Comparison of ENCODE assay signal across 26 mouse cellular contexts in the genomic region with DNA sequence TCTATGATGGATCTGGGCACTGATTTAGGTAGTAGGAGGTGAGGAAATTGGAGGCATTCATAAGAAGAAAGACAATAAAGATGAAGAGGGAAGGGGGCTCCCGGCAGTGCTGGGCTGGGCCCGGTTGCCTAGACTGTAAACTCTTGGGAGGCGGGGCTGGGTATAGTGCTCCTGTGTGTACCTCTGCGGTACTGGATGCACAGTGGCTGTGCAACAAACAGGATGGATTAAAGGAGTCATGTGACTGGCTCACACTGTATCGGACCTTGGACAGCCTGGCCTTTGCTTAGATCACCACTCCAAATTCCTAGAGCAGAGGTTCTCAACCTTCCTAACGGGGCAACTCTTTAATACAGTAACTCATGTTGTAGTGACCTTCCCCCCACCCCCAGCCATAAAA. TPM values are rescaled to one million over a fixed set of nuclear protein-coding genes. Genes with fewer than 3 reads are reported as not detected.
DNase-seq lines count a peak whose midpoint lies in the region; ATAC-seq and TF ChIP-seq lines count a peak whose summit lies in the region.
"Had no signal": no experiment of that assay in that cellular context is flagged by ENCODE, and none has a peak within 500 bp of the region (broad histone marks: within the 10 kb centered on the region; RNA-seq: fewer than 3 reads in every experiment).

No protein-coding gene starts in this region.

- no peak overlapping the region for H3K4me3 ChIP-seq in intestine, embryonic 16.5 days (ENCODE audit: low read length)
- no peak overlapping the region for H3K4me3 ChIP-seq in intestine, embryonic 15.5 days (replicated peaks)
- H3K4me3 ChIP-seq in kidney, embryonic 14.5 days (ENCODE audit: low read length), result no peak overlapping the region
- H3K4me3 ChIP-seq in intestine, postnatal 0 days (ENCODE audit: low read depth, low read length), result no peak overlapping the region
- H3K4me3 ChIP-seq: embryonic facial prominence, embryonic 15.5 days; erythroblast, embryonic 14.5 days; forebrain, embryonic 15.5 days; heart, embryonic 13.5 days had no signal

- TF ChIP-seq CTCF in intestine, postnatal 0 days (IDR thresholded peaks at IDR 0.05; ENCODE audit: low read depth), result no peak

- H3K27ac ChIP-seq in intestine, embryonic 16.5 days (ENCODE audit: low read length), result peak overlapping the region; percentile 49
- H3K27ac ChIP-seq in intestine, embryonic 15.5 days, result no peak overlapping the region
- H3K27ac ChIP-seq in kidney, embryonic 14.5 days (ENCODE audit: low read depth, low read length), result no peak overlapping the region
- peak overlapping the region; percentile 91 for H3K27ac ChIP-seq in intestine, postnatal 0 days (ENCODE audit: low read depth, low read length)
- H3K27ac ChIP-seq: embryonic facial prominence, embryonic 15.5 days; forebrain, embryonic 15.5 days; heart, embryonic 13.5 days had no signal

- H3K36me3 ChIP-seq in intestine, embryonic 16.5 days (ENCODE audit: control insufficient read depth, insufficient read depth, low read length), result no peaks in the 10 kb centered on the region
- no peaks in the 10 kb centered on the region for H3K36me3 ChIP-seq in intestine, embryonic 15.5 days
- H3K36me3 ChIP-seq in kidney, embryonic 14.5 days (ENCODE audit: control insufficient read depth, insufficient read depth, low read length), result no peaks in the 10 kb centered on the region
- no peaks in the 10 kb centered on the region for H3K36me3 ChIP-seq in intestine, postnatal 0 days (ENCODE audit: control insufficient read depth, insufficient read depth)
- H3K36me3 ChIP-seq: embryonic facial prominence, embryonic 15.5 days; forebrain, embryonic 15.5 days; G1E; heart, embryonic 13.5 days had no signal

- DNase-seq in kidney, adult 8-10 months, result peak; percentile 70 to 76
- peak; percentile 60 to 76 for DNase-seq in kidney, postnatal 36 days
- no peak for DNase-seq in right cerebral cortex, postnatal 4 days
- DNase-seq: adrenal gland, adult 8-10 months; adrenal gland, postnatal 36 days; B cell, adult 2 months; cerebellum, adult 11 months; cerebellum, adult 8-10 months; cerebellum, postnatal 14 days; embryo, embryonic 11 days; gastrocnemius, postnatal 36 days; heart, adult 11 months; heart, postnatal 36 days had no signal

- peaks cover 48% of the 10 kb centered on the region for H3K27me3 ChIP-seq in intestine, embryonic 16.5 days (replicated peaks; ENCODE audit: control insufficient read depth, insufficient read depth, low read length)
- H3K27me3 ChIP-seq in intestine, embryonic 15.5 days (replicated peaks), result peaks cover 51% of the 10 kb centered on the region
- H3K27me3 ChIP-seq in kidney, embryonic 14.5 days (ENCODE audit: control insufficient read depth, insufficient read depth, low read length), result peaks cover 55% of the 10 kb centered on the region
- peaks cover 24% of the 10 kb centered on the region for H3K27me3 ChIP-seq in intestine, postnatal 0 days (replicated peaks; ENCODE audit: control insufficient read depth, insufficient read depth, low read length)

- H3K4me1 ChIP-seq in intestine, embryonic 16.5 days (ENCODE audit: control insufficient read depth, insufficient read depth, low read length), result peaks cover 32% of the 10 kb centered on the region
- peaks cover 34% of the 10 kb centered on the region for H3K4me1 ChIP-seq in intestine, embryonic 15.5 days (replicated peaks)
- H3K4me1 ChIP-seq in kidney, embryonic 14.5 days (ENCODE audit: control insufficient read depth, insufficient read depth, low read length), result peaks cover 10% of the 10 kb centered on the region; the same call in 1 of the 2 replicates
- peaks cover 12% of the 10 kb centered on the region for H3K4me1 ChIP-seq in intestine, postnatal 0 days (replicated peaks; ENCODE audit: control insufficient read depth, insufficient read depth, low read length)

- ATAC-seq in intestine, embryonic 16.5 days, result peak; percentile 17; the same call in 1 of the 2 replicates
- no peak for ATAC-seq in intestine, embryonic 15.5 days
- ATAC-seq in kidney, embryonic 14.5 days (ENCODE audit: low FRiP score, low TSS enrichment), result no peak
- ATAC-seq in intestine, postnatal 0 days, result peak; percentile 51
- ATAC-seq: CD4-positive, CD25-positive, alpha-beta regulatory T cell, adult 4 months; forebrain, embryonic 15.5 days had no signal

- H3K9ac ChIP-seq in intestine, embryonic 16.5 days (ENCODE audit: low read depth, low read length), result peak overlapping the region; percentile 8; the same call in 1 of the 2 replicates
- H3K9ac ChIP-seq in intestine, embryonic 15.5 days, result no peak overlapping the region
- H3K9ac ChIP-seq in kidney, embryonic 14.5 days (ENCODE audit: low read depth, low read length), result no peak overlapping the region
- no peak overlapping the region for H3K9ac ChIP-seq in intestine, postnatal 0 days (ENCODE audit: low read depth, low read length)
- H3K9ac ChIP-seq: embryonic facial prominence, embryonic 15.5 days; forebrain, embryonic 15.5 days; heart, embryonic 13.5 days had no signal

- peak overlapping the region; percentile 24; the same call in 1 of the 2 replicates for H3K4me2 ChIP-seq in intestine, embryonic 16.5 days (ENCODE audit: low read depth, low read length)
- no peak overlapping the region for H3K4me2 ChIP-seq in intestine, embryonic 15.5 days (replicated peaks)
- no peak overlapping the region for H3K4me2 ChIP-seq in kidney, embryonic 14.5 days (replicated peaks; ENCODE audit: low read depth, low read length)
- peak overlapping the region; percentile 30; the same call in 1 of the 2 replicates for H3K4me2 ChIP-seq in intestine, postnatal 0 days (replicated peaks; ENCODE audit: low read depth)
- H3K4me2 ChIP-seq: embryonic facial prominence, embryonic 15.5 days; forebrain, embryonic 15.5 days; heart, embryonic 13.5 days had no signal

- WGBS in intestine, embryonic 16.5 days, result 60% methylated on average over 6 of the region's 6 CpGs
- WGBS in intestine, embryonic 15.5 days, result 57% methylated on average over 6 of the region's 6 CpGs
- WGBS in kidney, embryonic 14.5 days, result 63% methylated on average over 6 of the region's 6 CpGs
- 42% methylated on average over 6 of the region's 6 CpGs for WGBS in intestine, postnatal 0 days

- no peaks in the 10 kb centered on the region for H3K9me3 ChIP-seq in intestine, embryonic 16.5 days (ENCODE audit: control insufficient read depth, low read length)
- no peaks in the 10 kb centered on the region for H3K9me3 ChIP-seq in intestine, embryonic 15.5 days
- no peaks in the 10 kb centered on the region for H3K9me3 ChIP-seq in kidney, embryonic 14.5 days (ENCODE audit: control insufficient read depth, low read length)
- H3K9me3 ChIP-seq in intestine, postnatal 0 days (ENCODE audit: control insufficient read depth), result no peaks in the 10 kb centered on the region
- H3K9me3 ChIP-seq: embryonic facial prominence, embryonic 15.5 days; forebrain, embryonic 15.5 days; heart, embryonic 13.5 days had no signal

RNA-seq across cellular contexts. Expression of a gene that starts 2.9 kb away (rescaled TPM):
- polyA plus RNA-seq in intestine, embryonic 16.5 days (2015; fragmentation: Nextera tagmentation; extraction: Ambion mirVana), result 0.68 and 0.98 TPM in 2 replicates
- 0.30 and 0.42 TPM in 2 replicates for polyA plus RNA-seq in intestine, embryonic 15.5 days (2015; fragmentation: Nextera tagmentation; extraction: Ambion mirVana)
- not detected in 2 replicates for polyA plus RNA-seq in kidney, embryonic 14.5 days (2014; fragmentation: Nextera tagmentation; extraction: Ambion mirVana)
- 8.6 and 11.2 TPM in 2 replicates for polyA plus RNA-seq in intestine, postnatal 0 days (2015; fragmentation: Nextera tagmentation; extraction: Ambion mirVana)
- polyA plus RNA-seq: brain, embryonic 14.5 days; CD4-positive, CD25-positive, alpha-beta regulatory T cell, adult 4 months; erythroblast, embryonic 14.5 days; forebrain, embryonic 11.5 days; forebrain, embryonic 15.5 days; heart, embryonic 13.5 days; heart, postnatal 0 days had no signal

RNA-seq across cellular contexts. Expression of a gene that starts 9.4 kb away (rescaled TPM):
- 31.6 and 39.5 TPM in 2 replicates for polyA plus RNA-seq in intestine, embryonic 16.5 days (2015; fragmentation: Nextera tagmentation; extraction: Ambion mirVana)
- polyA plus RNA-seq in intestine, embryonic 15.5 days (2015; fragmentation: Nextera tagmentation; extraction: Ambion mirVana), result 29.2 and 30.8 TPM in 2 replicates
- 36.1 and 36.3 TPM in 2 replicates for polyA plus RNA-seq in kidney, embryonic 14.5 days (2014; fragmentation: Nextera tagmentation; extraction: Ambion mirVana)
- polyA plus RNA-seq in intestine, postnatal 0 days (2015; fragmentation: Nextera tagmentation; extraction: Ambion mirVana), result 260 and 264 TPM in 2 replicates

RNA-seq across cellular contexts. Expression of a gene that starts 16.3 kb away (rescaled TPM):
- polyA plus RNA-seq in intestine, embryonic 16.5 days (2015; fragmentation: Nextera tagmentation; extraction: Ambion mirVana), result 49.4 and 52.5 TPM in 2 replicates
- 57.8 and 60.0 TPM in 2 replicates for polyA plus RNA-seq in intestine, embryonic 15.5 days (2015; fragmentation: Nextera tagmentation; extraction: Ambion mirVana)
- 46.6 and 64.4 TPM in 2 replicates for polyA plus RNA-seq in kidney, embryonic 14.5 days (2014; fragmentation: Nextera tagmentation; extraction: Ambion mirVana)
- polyA plus RNA-seq in intestine, postnatal 0 days (2015; fragmentation: Nextera tagmentation; extraction: Ambion mirVana), result 24.1 and 28.7 TPM in 2 replicates

RNA-seq across cellular contexts. Expression of a gene that starts 45.9 kb away (rescaled TPM):
- polyA plus RNA-seq in intestine, embryonic 16.5 days (2015; fragmentation: Nextera tagmentation; extraction: Ambion mirVana), result 1.8 and 2.4 TPM in 2 replicates
- 1.4 and 1.5 TPM in 2 replicates for polyA plus RNA-seq in intestine, embryonic 15.5 days (2015; fragmentation: Nextera tagmentation; extraction: Ambion mirVana)
- polyA plus RNA-seq in kidney, embryonic 14.5 days (2014; fragmentation: Nextera tagmentation; extraction: Ambion mirVana), result 0.57 and 1.9 TPM in 2 replicates
- polyA plus RNA-seq in intestine, postnatal 0 days (2015; fragmentation: Nextera tagmentation; extraction: Ambion mirVana), result 0.82 and 1.2 TPM in 2 replicates
- polyA plus RNA-seq: forebrain, embryonic 11.5 days; G1E had no signal

Comparison
In these comparisons a context has a peak if more than half of its experiments do, and no peak if none do; other contexts are left out.
1. ATAC-seq: peak in intestine, embryonic 16.5 days (single experiment) and intestine, postnatal 0 days (single experiment); none in intestine, embryonic 15.5 days (single experiment) and kidney, embryonic 14.5 days (single experiment).
2. H3K27ac ChIP-seq: peak in intestine, embryonic 16.5 days (single experiment) and intestine, postnatal 0 days (single experiment); none in intestine, embryonic 15.5 days (single experiment) and kidney, embryonic 14.5 days (single experiment).
3. H3K4me2 ChIP-seq: peak in intestine, embryonic 16.5 days (single experiment) and intestine, postnatal 0 days (single experiment); none in intestine, embryonic 15.5 days (single experiment) and kidney, embryonic 14.5 days (single experiment).